Mouse (Mus musculus): ENCODE results near the gene Max. TPM values are rescaled to one million over a fixed set of nuclear protein-coding genes. Genes with fewer than 3 reads are reported as not detected.

The Max gene
- polyA plus RNA-seq (2011; ENCODE audit: insufficient read depth, insufficient read length, low replicate concordance, missing spikeins): 102 and 151 TPM in 2 replicates

GRCm38 (mm10) chr12:76961932-76962891 lies at the start of gene Max:
TSS of gene Max (minus strand) at chr12:76962201.
- H3K4me1 ChIP-seq (ENCODE audit: control insufficient read depth, insufficient read depth, low read length): no peaks in the 10 kb centered on the region; the same call in 1 of the 2 replicates
- under 1% methylated on average over 73 of the region's 73 CpGs for WGBS
- H3K4me3 ChIP-seq (replicated peaks; ENCODE audit: control insufficient read depth, low read depth, low read length): peak within 1 kb of the TSS; percentile 97
- peak; percentile 78; the same call in 1 of the 2 replicates for TF ChIP-seq POLR2A (IDR thresholded peaks at IDR 0.05; ENCODE audit: borderline replicate concordance, control insufficient read depth, low read depth, low read length)
- TF ChIP-seq CTCF (IDR thresholded peaks at IDR 0.05; ENCODE audit: control insufficient read depth, insufficient read depth, low read length): no peak
- peak within 1 kb of the TSS; percentile 91 for H3K27ac ChIP-seq (ENCODE audit: control insufficient read depth, insufficient read depth, low read depth, low read length, poor library complexity)

- no peak overlapping the region for H3K27ac ChIP-seq (ENCODE audit: control insufficient read depth, insufficient read depth, low read depth, low read length, poor library complexity)
- no peak overlapping the region for H3K4me3 ChIP-seq (replicated peaks; ENCODE audit: control insufficient read depth, low read depth, low read length)
- H3K4me1 ChIP-seq (ENCODE audit: control insufficient read depth, insufficient read depth, low read length): no peaks in the 10 kb centered on the region; the same call in 1 of the 2 replicates
- 48% methylated on average over 6 of the region's 6 CpGs for WGBS
- TF ChIP-seq POLR2A (IDR thresholded peaks at IDR 0.05; ENCODE audit: borderline replicate concordance, control insufficient read depth, low read depth, low read length): no peak
- 0 out of 2 replicates have a peak, but pooled peaks have one; percentile 4 for TF ChIP-seq CTCF (IDR thresholded peaks at IDR 0.05; ENCODE audit: control insufficient read depth, insufficient read depth, low read length)
Measured at GRCm38 (mm10) chr12:77011092-77011720, 49.2 kb upstream of the Max start.

- H3K4me3 ChIP-seq (replicated peaks; ENCODE audit: control insufficient read depth, low read depth, low read length): no peak overlapping the region
- no peak for TF ChIP-seq POLR2A (IDR thresholded peaks at IDR 0.05; ENCODE audit: borderline replicate concordance, control insufficient read depth, low read depth, low read length)
- TF ChIP-seq CTCF (IDR thresholded peaks at IDR 0.05; ENCODE audit: control insufficient read depth, insufficient read depth, low read length): no peak
- WGBS: 26% methylated on average over 20 of the region's 20 CpGs
- no peak overlapping the region for H3K27ac ChIP-seq (ENCODE audit: control insufficient read depth, insufficient read depth, low read depth, low read length, poor library complexity)
- H3K4me1 ChIP-seq (ENCODE audit: control insufficient read depth, insufficient read depth, low read length): no peaks in the 10 kb centered on the region; the same call in 1 of the 2 replicates
Measured at GRCm38 (mm10) chr12:77009202-77010030, 47.4 kb upstream of the Max start.

GRCm38 (mm10) chr12:77004893-77005292 lies 42.9 kb upstream of the Max start:
- no peak for TF ChIP-seq POLR2A (IDR thresholded peaks at IDR 0.05; ENCODE audit: borderline replicate concordance, control insufficient read depth, low read depth, low read length)
- H3K27ac ChIP-seq (ENCODE audit: control insufficient read depth, insufficient read depth, low read depth, low read length, poor library complexity): no peak overlapping the region
- no peak overlapping the region for H3K4me3 ChIP-seq (replicated peaks; ENCODE audit: control insufficient read depth, low read depth, low read length)
- WGBS: 80% methylated on average over 10 of the region's 10 CpGs
- H3K4me1 ChIP-seq (ENCODE audit: control insufficient read depth, insufficient read depth, low read length): no peaks in the 10 kb centered on the region; the same call in 1 of the 2 replicates

- TF ChIP-seq POLR2A (IDR thresholded peaks at IDR 0.05; ENCODE audit: borderline replicate concordance, control insufficient read depth, low read depth, low read length): no peak
- no peak for TF ChIP-seq CTCF (IDR thresholded peaks at IDR 0.05; ENCODE audit: control insufficient read depth, insufficient read depth, low read length)
- H3K4me3 ChIP-seq (replicated peaks; ENCODE audit: control insufficient read depth, low read depth, low read length): no peak overlapping the region
- 57% methylated on average over 8 of the region's 8 CpGs for WGBS
- H3K4me1 ChIP-seq (ENCODE audit: control insufficient read depth, insufficient read depth, low read length): no peaks in the 10 kb centered on the region; the same call in 1 of the 2 replicates
- H3K27ac ChIP-seq (ENCODE audit: control insufficient read depth, insufficient read depth, low read depth, low read length, poor library complexity): no peak overlapping the region
Measured at GRCm38 (mm10) chr12:77002551-77003228, 40.7 kb upstream of the Max start.

GRCm38 (mm10) chr12:77001312-77001711 lies 39.3 kb upstream of the Max start:
- 77% methylated on average over 1 of the region's 1 CpGs for WGBS
- no peaks in the 10 kb centered on the region; the same call in 1 of the 2 replicates for H3K4me1 ChIP-seq (ENCODE audit: control insufficient read depth, insufficient read depth, low read length)
- TF ChIP-seq CTCF (IDR thresholded peaks at IDR 0.05; ENCODE audit: control insufficient read depth, insufficient read depth, low read length) (no peak), POLR2A (IDR thresholded peaks at IDR 0.05; ENCODE audit: borderline replicate concordance, control insufficient read depth, low read depth, low read length) (no peak)
- no peak overlapping the region for H3K4me3 ChIP-seq (replicated peaks; ENCODE audit: control insufficient read depth, low read depth, low read length)
- H3K27ac ChIP-seq (ENCODE audit: control insufficient read depth, insufficient read depth, low read depth, low read length, poor library complexity): no peak overlapping the region

- no peaks in the 10 kb centered on the region; the same call in 1 of the 2 replicates for H3K4me1 ChIP-seq (ENCODE audit: control insufficient read depth, insufficient read depth, low read length)
- no peak overlapping the region for H3K27ac ChIP-seq (ENCODE audit: control insufficient read depth, insufficient read depth, low read depth, low read length, poor library complexity)
- no peak overlapping the region for H3K4me3 ChIP-seq (replicated peaks; ENCODE audit: control insufficient read depth, low read depth, low read length)
- TF ChIP-seq CTCF (IDR thresholded peaks at IDR 0.05; ENCODE audit: control insufficient read depth, insufficient read depth, low read length) (no peak), POLR2A (IDR thresholded peaks at IDR 0.05; ENCODE audit: borderline replicate concordance, control insufficient read depth, low read depth, low read length) (no peak)
- WGBS: 43% methylated on average over 6 of the region's 6 CpGs
Measured at GRCm38 (mm10) chr12:77000705-77001284, 38.8 kb upstream of the Max start.
